Mouse (Mus musculus): ENCODE data around the gene Cd55b. TPM values are rescaled to one million over a fixed set of nuclear protein-coding genes. Genes with fewer than 3 reads are reported as not detected.
"Not testable (repeated sequence)": the region's sequence is repeated elsewhere in the genome, so short reads cannot be mapped to it uniquely, and the experiment has no call there.

Gene Cd55b
- total and polyA plus RNA-seq, 2 experiments, result not detected

- Histone ChIP-seq H3K27me3 (ENCODE audit: control insufficient read depth, insufficient read depth, low read length) (no peaks in the 10 kb centered on the region), H3K4me1 (ENCODE audit: control insufficient read depth, insufficient read depth, low read length) (no peaks in the 10 kb centered on the region; the same call in 1 of the 2 replicates), H3K36me3 (ENCODE audit: control insufficient read depth, insufficient read depth, low read length) (no peaks in the 10 kb centered on the region; the same call in 1 of the 2 replicates), H3K9ac (ENCODE audit: low read depth, low read length) (no peak overlapping the region), H3K27ac (replicated peaks; ENCODE audit: insufficient read depth, low read depth, low read length) (no peak overlapping the region), H3K4me3 (ENCODE audit: insufficient read depth, low read depth, low read length) (no peak overlapping the region), H3K79me2 (ENCODE audit: control insufficient read depth, insufficient read depth, low read length) (no peaks in the 10 kb centered on the region)
- WGBS, result 70% methylated on average over 2 of the region's 2 CpGs
- TF ChIP-seq CTCF (IDR thresholded peaks at IDR 0.05; ENCODE audit: low read depth, low read length), result no peak
- TF ChIP-seq POLR2A (IDR thresholded peaks at IDR 0.05; ENCODE audit: extremely low read depth, insufficient read depth, low read length), result no peak
- DNase-seq (ENCODE audit: extremely low read depth, low read depth, low spot score), result no peak
These were observed 32.3 kb upstream of the Cd55b start for GRCm38 (mm10) chr1:130455111-130455510.

GRCm38 (mm10) chr1:130442930-130443329 lies 20.1 kb upstream of the Cd55b start:
- H3K27ac ChIP-seq (replicated peaks; ENCODE audit: insufficient read depth, low read depth, low read length); H3K4me3 ChIP-seq (ENCODE audit: insufficient read depth, low read depth, low read length); H3K4me1 ChIP-seq (ENCODE audit: control insufficient read depth, insufficient read depth, low read length); H3K36me3 ChIP-seq (ENCODE audit: control insufficient read depth, insufficient read depth, low read length); DNase-seq (ENCODE audit: extremely low read depth, low read depth, low spot score); H3K9ac ChIP-seq (ENCODE audit: low read depth, low read length); H3K79me2 ChIP-seq (ENCODE audit: control insufficient read depth, insufficient read depth, low read length); H3K27me3 ChIP-seq (ENCODE audit: control insufficient read depth, insufficient read depth, low read length): not testable (repeated sequence)
- 17% methylated on average over 1 of the region's 1 CpGs for WGBS

GRCm38 (mm10) chr1:130430920-130431319 lies 8.1 kb upstream of the Cd55b start:
- no peaks in the 10 kb centered on the region for H3K27me3 ChIP-seq (ENCODE audit: control insufficient read depth, insufficient read depth, low read length)
- TF ChIP-seq CTCF (IDR thresholded peaks at IDR 0.05; ENCODE audit: low read depth, low read length), result no peak
- TF ChIP-seq POLR2A (IDR thresholded peaks at IDR 0.05; ENCODE audit: extremely low read depth, insufficient read depth, low read length), result no peak
- no peak overlapping the region for H3K27ac ChIP-seq (replicated peaks; ENCODE audit: insufficient read depth, low read depth, low read length)
- H3K79me2 ChIP-seq (ENCODE audit: control insufficient read depth, insufficient read depth, low read length), result no peaks in the 10 kb centered on the region
- no peaks in the 10 kb centered on the region; the same call in 1 of the 2 replicates for H3K4me1 ChIP-seq (ENCODE audit: control insufficient read depth, insufficient read depth, low read length)
- WGBS, result 79% methylated on average over 4 of the region's 4 CpGs
- H3K36me3 ChIP-seq (ENCODE audit: control insufficient read depth, insufficient read depth, low read length), result no peaks in the 10 kb centered on the region
- H3K4me3 ChIP-seq (ENCODE audit: insufficient read depth, low read depth, low read length), result no peak overlapping the region
- DNase-seq (ENCODE audit: extremely low read depth, low read depth, low spot score), result no peak
- H3K9ac ChIP-seq (ENCODE audit: low read depth, low read length), result no peak overlapping the region

DNA sequence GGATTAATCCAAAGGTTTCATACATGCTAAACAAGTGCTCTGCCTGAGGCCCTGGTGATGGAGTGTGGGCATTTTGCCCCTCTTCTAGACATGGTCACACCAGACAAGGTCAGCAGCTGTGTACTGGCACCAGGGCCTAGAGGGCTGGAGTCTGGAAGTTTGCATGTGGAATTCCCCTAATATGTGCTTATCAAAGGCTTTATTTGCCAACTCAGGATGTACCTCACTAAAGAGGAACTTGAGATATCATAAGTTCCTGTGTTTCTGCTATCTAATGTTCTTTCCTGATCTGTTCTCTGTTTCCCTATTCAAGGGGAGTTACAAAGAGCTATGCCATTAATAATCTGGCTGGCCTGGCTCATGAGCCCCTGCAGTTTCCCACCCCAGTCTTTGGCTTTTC lies 5.9 kb upstream of the Cd55b start:
- not testable (repeated sequence) for H3K4me1 ChIP-seq (ENCODE audit: control insufficient read depth, insufficient read depth, low read length); H3K79me2 ChIP-seq (ENCODE audit: control insufficient read depth, insufficient read depth, low read length)
- peak; percentile 20 for DNase-seq (ENCODE audit: extremely low read depth, low read depth, low spot score)

DNA sequence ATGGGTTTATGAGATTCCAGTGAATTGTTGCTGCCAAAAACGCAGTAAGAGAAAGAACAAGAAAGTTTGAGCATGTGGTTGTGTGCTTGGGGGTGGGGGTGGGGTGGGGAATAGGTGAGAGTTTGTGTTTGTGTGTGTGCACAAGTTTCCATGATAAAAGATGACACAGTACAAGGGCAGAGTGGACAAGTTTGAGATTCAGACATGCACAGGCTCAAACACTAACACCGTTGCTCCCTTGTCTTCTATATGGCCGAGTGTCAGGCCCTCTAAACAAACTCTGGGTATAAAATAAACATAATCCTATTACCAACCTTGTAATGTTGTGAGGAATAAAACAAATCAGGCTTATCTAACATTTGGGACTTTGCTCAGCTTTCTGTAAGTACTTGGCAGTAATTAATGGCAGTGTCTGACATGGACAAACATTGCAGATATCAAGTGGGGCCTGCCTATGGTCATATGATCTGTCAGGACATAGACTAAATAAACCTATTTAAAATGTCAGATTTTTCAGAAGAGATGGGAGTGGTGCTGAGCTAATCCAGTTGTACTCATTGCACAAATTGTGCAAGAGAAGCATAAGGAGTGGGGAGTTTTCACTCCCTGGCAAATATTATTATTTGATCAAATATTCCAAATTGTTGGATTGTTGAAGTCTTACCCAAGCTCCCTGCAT lies 4.5 kb upstream of the Cd55b start:
- H3K9ac ChIP-seq (ENCODE audit: low read depth, low read length); H3K4me1 ChIP-seq (ENCODE audit: control insufficient read depth, insufficient read depth, low read length); DNase-seq (ENCODE audit: extremely low read depth, low read depth, low spot score); H3K27me3 ChIP-seq (ENCODE audit: control insufficient read depth, insufficient read depth, low read length); H3K79me2 ChIP-seq (ENCODE audit: control insufficient read depth, insufficient read depth, low read length); H3K27ac ChIP-seq (replicated peaks; ENCODE audit: insufficient read depth, low read depth, low read length); H3K36me3 ChIP-seq (ENCODE audit: control insufficient read depth, insufficient read depth, low read length); H3K4me3 ChIP-seq (ENCODE audit: insufficient read depth, low read depth, low read length): not testable (repeated sequence)
- WGBS, result 25% methylated on average over 3 of the region's 3 CpGs

More for the DNA sequence above, 5.9 kb upstream of the Cd55b start:
- H3K36me3 ChIP-seq (ENCODE audit: control insufficient read depth, insufficient read depth, low read length); H3K9ac ChIP-seq (ENCODE audit: low read depth, low read length); H3K4me3 ChIP-seq (ENCODE audit: insufficient read depth, low read depth, low read length); H3K27ac ChIP-seq (replicated peaks; ENCODE audit: insufficient read depth, low read depth, low read length); H3K27me3 ChIP-seq (ENCODE audit: control insufficient read depth, insufficient read depth, low read length): not testable (repeated sequence)

DNA sequence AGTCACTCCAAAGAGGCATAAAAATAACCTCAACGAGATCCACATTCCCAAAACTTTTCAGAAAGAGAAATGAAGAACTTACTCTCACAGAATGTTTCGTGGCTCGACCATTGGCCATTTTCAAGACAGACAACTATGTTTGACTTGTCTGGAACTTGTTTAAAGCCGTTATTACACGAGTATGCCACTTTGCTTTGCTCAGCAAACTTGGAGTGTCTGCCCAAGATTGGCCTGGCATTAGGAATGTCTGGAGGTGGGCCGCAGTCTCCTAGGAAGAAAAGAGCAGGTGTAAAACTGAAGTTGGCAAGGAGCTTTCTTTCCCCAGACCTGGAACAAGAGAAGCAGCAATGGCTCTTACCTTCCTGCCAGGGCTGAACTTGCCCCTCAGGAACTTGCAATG lies 776 bp downstream of the Cd55b start:
- H3K4me1 ChIP-seq (ENCODE audit: control insufficient read depth, insufficient read depth, low read length); H3K9ac ChIP-seq (ENCODE audit: low read depth, low read length); H3K27ac ChIP-seq (replicated peaks; ENCODE audit: insufficient read depth, low read depth, low read length); H3K36me3 ChIP-seq (ENCODE audit: control insufficient read depth, insufficient read depth, low read length); H3K79me2 ChIP-seq (ENCODE audit: control insufficient read depth, insufficient read depth, low read length); DNase-seq (ENCODE audit: extremely low read depth, low read depth, low spot score); H3K27me3 ChIP-seq (ENCODE audit: control insufficient read depth, insufficient read depth, low read length); H3K4me3 ChIP-seq (ENCODE audit: insufficient read depth, low read depth, low read length): not testable (repeated sequence)
- WGBS, result no CpG with 5 or more reads among the region's 6 CpGs

DNA sequence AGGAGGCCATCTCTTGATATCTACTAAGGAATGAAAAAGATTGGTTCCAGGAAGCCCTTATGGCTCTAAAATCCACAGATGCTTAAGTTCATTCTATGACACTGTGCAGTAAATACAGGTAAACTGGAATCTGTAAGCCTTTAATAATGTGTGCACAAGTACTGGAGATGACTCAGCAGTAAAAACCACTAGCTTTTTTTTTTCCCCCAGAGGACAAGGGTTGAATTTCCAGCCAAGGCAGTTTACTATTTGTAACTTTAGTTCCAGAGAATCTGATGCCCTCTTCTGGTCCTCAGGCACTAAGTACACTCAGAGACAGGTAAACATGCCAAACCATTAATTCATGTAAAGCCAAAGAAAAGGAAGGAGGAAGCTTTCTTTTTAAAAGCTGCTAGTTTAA lies 25.7 kb downstream of the Cd55b start:
- H3K4me3 ChIP-seq (ENCODE audit: insufficient read depth, low read depth, low read length); H3K4me1 ChIP-seq (ENCODE audit: control insufficient read depth, insufficient read depth, low read length); H3K27me3 ChIP-seq (ENCODE audit: control insufficient read depth, insufficient read depth, low read length); H3K36me3 ChIP-seq (ENCODE audit: control insufficient read depth, insufficient read depth, low read length); H3K27ac ChIP-seq (replicated peaks; ENCODE audit: insufficient read depth, low read depth, low read length); H3K9ac ChIP-seq (ENCODE audit: low read depth, low read length); H3K79me2 ChIP-seq (ENCODE audit: control insufficient read depth, insufficient read depth, low read length): not testable (repeated sequence)
- peak; percentile 56 for DNase-seq (ENCODE audit: extremely low read depth, low read depth, low spot score)

DNA sequence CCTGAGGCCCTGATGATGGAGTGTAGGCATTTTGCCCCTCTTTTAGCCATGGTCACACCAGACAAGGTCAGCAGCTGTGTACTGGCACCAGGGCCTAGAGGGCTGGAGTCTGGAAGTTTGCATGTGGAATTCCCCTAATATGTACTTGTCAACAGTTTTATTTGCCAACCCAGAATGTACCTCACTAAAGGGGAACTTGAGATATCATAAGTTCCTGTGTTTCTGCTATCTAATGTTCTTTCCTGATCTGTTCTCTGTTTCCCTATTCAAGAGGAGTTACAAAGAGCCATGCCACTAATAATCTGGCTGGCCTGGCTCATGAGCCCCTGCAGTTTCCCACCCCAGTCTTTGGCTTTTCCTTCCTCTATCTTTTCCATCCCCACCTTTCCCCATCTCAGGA lies 35.5 kb downstream of the Cd55b start:
- not testable (repeated sequence) for H3K27ac ChIP-seq (replicated peaks; ENCODE audit: insufficient read depth, low read depth, low read length); H3K79me2 ChIP-seq (ENCODE audit: control insufficient read depth, insufficient read depth, low read length); H3K27me3 ChIP-seq (ENCODE audit: control insufficient read depth, insufficient read depth, low read length); H3K4me1 ChIP-seq (ENCODE audit: control insufficient read depth, insufficient read depth, low read length); H3K4me3 ChIP-seq (ENCODE audit: insufficient read depth, low read depth, low read length); H3K36me3 ChIP-seq (ENCODE audit: control insufficient read depth, insufficient read depth, low read length); H3K9ac ChIP-seq (ENCODE audit: low read depth, low read length)
- DNase-seq (ENCODE audit: extremely low read depth, low read depth, low spot score), result peak; percentile 19
